Mouse (Mus musculus) heart, postnatal 0 days (tissue): ENCODE data around the gene Kcnip3.

Experiments
- CTCF ChIP-seq: IDR thresholded peaks from 2 replicates; pipeline ENCODE4 v1.5.1; 2016; ENCODE audit warnings: antibody characterized with exemption, control low read depth, low read depth
- EP300 ChIP-seq: IDR thresholded peaks from 2 replicates; pipeline ENCODE4 v1.6.1; 2016; ENCODE audit warnings: antibody characterized with exemption, low read depth

DNA sequence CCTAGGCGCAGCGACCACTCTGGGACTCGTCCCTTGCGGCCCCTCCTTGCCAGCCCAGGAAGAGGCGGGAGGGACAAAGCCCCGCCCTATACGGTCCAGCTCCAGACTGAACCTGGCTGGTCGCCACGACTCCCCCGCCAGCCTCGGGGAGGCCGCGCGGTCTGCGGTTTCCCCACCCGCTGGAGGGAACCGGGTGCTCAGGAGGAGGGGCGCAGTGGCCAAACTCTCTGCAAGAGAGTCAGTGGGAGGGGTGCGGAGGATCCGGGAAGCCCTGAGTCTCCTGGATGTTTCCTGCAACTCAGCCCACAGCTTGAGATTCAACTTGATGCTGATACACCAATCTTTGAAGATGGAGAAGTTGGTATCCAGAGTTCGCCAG lies 39.4 kb downstream of the Kcnip3 start:
- TF ChIP-seq CTCF (no peak), EP300 (no peak)
